Mouse (Mus musculus) gastrocnemius, postnatal 10 days (tissue): ENCODE results near the gene Fam129b. TPM values are rescaled to one million over a fixed set of nuclear protein-coding genes. Genes with fewer than 3 reads are reported as not detected.

Experiments
- DNase-seq: peaks from one replicate; pipeline ENCODE4 v3.0.0; 2021; ENCODE audit warnings: mixed read lengths
- total RNA-seq, 2 experiments: library from RNA; stranded (reverse); gene quantifications; 2 replicates each; pipeline ENCODE4 v1.2.3; 2021

The Fam129b gene
- total RNA-seq, 2 experiments from 2014 or later = 16.5 to 22.5 TPM

DNA sequence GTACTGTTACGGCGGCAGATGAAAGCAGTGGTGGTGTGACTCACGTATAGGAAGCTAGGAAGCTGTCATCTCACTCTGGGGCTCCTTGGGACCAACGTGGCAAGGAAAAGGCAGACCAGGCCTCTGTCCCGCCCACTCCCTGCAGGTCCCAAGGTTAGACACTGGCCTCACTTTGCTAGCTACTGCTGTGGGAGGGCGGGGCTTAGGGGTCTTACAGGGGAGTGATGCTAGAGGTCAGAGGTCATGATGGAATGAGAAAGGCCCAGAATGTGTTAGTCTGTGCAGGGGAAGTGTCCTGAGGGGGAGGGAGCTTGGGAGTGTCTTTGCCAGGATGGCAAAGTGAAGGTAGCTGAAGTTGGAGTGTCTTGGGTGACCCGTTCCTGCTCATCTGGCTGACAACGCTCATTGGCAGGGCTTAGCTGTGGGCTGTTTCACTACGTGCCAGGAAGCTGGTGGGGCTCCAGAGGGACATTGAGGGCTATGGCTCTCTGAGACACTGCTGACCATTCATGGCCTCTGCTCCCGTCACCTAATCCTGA is 48.5 kb downstream of the Fam129b start:
- DNase-seq = no peak

DNA sequence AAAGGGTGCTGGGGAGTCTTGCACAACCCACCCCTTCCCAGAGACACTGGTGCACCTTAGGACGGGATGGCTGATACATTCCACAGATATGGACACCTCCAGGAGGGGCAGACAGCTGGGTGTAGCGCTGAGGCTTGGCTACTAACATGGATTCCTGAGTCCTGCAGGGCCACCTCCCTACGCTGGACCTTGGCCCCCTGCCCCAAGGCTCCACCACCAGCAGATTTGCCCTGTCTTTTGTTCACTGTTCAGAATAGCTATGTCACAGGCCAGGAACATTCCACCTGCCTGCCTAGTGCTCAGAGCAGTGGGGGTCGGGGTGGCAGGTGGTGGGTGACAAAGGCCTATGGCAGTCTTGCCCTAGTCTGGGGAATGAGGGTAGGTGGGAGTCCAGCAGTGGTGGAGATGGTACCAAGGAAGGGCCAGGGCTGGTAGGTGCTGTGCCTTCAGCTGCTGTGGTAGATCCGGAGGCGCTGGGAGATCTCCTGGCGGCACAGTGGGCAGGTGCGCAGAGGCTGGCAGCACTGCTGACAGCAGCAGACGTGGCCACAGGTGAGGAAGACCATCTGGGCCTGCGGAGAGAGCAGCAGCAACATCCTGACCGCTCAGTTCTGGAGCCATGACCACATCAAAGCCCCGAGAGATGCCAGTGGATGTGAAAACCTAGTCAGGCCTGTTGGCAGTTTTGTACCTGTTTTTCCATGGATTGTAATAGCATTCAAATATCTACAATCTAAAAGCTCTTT is 50.6 kb downstream of the Fam129b start:
- no peak for DNase-seq

DNA sequence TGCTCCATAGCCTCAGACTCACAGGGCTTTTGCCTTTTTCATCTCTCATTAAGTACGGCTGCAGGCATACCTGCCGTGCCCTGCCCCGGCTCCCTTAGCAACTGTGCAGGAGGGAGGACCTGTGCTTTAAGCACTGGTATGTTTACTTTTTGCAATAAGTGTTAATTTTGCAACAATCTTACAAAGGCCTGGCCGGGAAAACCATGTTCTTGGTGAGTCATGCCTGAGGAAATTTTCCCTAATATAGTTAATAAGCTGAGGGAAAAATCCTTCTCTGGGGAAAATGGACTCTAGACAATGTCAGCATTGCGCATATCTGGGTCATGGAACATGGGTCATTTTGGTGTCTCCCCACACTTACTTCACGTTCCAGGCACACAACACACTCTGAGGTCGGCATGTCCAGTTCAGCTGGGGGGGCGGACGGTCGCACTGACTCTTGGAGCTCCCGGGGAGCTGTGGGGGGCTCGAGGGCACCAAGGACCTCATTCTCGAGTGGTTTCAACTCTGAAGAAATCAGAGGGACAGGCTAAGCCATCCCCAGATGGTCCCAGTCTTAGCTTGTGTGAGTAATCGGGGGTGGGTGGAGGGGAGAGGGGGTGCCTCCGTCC is 51.8 kb downstream of the Fam129b start:
- no peak for DNase-seq

DNA sequence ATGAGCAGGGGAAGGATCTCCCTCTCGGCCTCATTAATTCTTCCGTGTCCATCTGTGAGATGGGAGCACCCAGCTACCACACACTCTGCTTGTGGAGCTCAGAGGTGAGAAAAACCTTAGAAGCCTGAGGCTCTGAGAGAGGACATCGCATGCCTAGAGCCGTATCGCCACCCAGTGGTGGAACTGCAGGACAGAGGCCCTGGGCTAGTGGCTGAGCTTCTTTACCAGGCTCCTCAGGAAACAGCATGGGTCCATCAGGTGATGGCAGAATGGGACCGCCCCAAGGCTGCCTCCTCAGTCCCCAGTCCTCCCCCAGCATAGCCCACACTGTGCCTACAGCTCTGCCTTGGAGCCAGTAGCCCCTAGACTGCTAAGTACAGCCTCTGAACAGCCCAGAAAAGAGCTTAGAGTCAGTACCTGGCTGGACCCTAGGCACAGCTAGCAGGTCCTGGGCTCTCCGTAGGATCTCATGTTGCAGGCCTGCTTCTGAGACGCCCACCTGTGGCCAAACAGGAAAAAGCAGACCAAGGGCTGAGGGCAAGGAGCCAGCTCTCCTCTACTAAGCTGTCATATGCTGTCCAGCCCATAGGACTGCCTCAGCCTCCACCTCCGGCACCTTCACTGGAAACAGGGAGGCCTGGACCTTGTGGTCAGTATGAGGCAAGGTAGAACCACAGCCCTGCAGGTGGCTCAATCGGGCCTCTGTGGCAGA is 52.5 kb downstream of the Fam129b start:
- DNase-seq = peak; percentile 77

DNA sequence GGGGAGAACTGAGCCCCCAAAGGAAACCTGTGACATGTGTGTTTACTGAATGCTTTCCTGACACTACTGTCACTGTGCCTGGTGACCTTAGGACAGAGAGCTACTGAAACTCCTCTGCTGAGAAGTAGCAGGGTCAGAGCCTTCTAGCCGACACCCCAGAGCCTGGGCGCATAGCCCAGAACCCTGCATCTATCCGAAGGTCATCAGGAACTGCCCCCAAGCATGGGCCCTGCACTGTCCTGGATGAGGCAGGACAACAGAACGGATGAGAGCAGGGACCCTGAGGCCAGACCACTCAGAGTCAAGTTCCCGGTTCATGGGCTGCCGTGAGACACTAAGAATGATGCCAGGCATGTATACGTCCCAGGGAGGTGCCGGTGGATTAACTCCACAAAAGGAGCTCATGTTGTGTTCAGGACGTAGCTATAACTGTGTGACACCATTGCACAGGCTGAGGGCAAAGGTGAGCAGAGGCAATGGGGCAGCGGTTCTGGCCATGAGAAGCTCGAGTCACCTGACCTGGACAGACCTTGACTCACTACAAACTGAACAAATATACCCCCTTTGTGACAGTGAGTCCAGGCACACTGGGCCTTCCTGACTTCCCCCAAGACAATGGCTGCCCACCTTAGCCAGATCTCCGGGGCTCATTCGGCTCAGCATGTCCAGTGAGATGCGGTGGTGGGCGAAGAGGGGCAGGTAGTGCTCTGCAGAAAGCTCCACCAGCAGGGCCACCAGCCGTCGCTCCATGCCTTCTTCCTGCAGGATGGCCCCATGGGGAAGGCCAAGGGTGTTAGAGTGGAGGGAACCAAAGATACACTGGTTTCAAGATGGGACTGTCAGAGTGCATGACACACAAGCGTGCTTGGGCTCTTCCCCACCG is 53.3 kb downstream of the Fam129b start:
- DNase-seq = no peak

DNA sequence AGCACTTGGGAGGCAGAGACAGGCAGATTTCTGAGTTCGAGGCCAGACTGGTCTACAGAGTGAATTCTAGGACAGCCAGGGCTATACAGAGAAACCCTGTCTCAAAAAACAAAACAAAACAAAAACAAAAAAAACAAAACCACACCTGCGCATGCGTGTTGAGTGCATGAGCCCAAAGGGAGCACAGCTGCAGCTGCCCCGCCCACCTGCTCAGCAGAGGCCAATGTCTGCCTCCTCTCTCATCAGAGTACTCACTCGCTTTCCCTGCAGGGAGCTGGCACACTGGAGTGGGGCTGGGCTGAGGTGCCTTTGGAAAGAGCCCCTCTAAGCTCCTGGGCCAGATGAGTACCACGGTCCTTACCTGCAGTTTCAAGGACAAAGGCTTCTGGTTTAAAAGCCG is 55.8 kb downstream of the Fam129b start:
- no peak for DNase-seq

DNA sequence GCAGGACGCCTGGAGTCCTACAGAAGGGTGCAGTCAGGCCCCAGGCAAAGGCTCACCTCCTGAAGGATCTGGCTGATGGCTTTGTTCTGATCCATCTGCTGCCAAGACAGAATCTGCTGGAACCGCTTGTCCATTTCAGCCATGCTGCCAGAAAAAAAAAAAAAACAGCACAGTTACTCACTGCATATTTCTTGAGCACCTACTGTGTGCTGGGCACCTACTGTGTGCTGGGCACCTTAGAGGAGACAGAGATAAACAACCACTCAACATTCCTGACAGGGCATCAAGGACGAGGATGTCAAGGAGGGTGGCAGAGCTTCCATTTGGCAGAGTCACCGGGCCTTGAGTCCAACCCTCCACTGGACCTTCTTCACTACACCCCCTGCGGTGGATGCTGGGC is 62.8 kb downstream of the Fam129b start:
- DNase-seq = no peak

DNA sequence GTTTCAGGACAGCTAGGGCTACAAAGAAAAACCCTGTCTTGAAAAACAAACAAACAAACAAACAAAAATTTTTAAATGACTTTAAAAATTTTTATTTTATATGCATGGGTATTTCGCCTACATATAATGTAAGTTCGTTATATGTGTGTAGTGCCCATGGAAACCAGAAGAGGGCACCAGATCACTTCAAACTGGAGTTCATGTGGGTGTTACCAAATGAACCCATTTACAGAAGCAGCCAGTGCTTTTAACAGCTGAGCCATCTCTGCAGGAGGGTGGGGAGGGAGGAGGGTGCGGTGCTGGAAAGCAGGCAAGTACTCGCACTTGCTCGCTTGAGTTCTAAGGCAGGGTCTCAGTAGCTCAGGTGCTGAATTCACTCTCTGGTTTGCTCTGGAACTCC is 63.5 kb downstream of the Fam129b start:
- no peak for DNase-seq

DNA sequence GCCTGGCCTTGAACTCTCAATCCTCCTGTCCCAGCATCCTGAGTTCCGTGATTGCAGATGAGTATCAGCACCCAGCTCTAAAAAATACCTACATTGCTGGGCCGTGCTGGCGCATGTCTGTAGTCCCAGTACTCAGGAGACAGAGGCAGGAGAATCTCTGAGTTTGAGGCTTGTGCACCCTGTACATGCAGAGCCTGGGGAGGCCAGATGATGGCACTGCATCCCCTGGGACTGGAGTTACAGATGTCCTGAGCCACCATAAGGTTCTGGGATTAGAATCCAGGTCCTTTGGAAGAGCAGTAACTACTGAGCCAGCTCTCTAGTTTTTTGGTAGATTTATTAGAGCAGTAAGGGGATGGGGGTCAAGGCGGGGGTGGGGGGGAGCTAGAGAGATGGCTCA is 64.6 kb downstream of the Fam129b start:
- DNase-seq = no peak

DNA sequence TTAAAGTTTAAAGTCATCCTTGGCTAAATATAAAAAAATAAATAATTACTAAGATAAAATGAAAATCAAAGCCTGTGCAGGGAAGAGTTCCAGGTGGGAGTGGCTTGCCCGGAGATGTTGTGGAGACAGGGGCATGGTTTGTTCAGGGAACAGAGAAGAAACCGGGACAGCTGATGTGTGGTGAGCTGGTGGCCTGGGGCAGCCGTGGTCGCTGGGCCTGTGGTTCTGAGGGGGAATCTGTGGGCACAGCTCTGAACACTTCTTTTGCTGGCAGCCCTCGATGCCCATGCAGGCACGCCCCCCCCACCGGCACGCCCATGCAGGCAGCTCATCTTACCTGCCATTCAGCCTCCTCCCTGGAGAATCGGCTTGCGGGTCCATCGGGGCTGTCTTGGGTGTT is 71.5 kb downstream of the Fam129b start:
- DNase-seq = no peak

DNA sequence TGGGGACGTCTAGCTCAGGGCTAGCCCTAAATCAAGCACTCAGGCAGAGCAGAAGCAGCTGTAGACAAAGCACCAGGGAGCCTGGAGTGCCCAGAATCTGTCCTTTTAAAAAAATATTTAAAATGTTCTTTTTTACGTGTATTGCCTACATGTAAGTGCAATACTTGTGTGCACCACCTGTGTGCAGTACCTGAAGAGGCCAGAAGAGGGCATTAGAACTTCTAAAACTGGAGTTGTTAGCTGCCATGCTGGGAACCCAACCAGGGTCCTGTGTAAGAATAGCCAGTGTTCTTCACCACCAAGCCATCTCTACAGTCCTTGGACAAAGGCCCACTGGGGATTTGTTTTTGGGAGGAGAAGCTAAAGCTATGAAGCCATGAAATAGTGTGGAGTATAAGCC is 78.7 kb downstream of the Fam129b start:
- DNase-seq = no peak

DNA sequence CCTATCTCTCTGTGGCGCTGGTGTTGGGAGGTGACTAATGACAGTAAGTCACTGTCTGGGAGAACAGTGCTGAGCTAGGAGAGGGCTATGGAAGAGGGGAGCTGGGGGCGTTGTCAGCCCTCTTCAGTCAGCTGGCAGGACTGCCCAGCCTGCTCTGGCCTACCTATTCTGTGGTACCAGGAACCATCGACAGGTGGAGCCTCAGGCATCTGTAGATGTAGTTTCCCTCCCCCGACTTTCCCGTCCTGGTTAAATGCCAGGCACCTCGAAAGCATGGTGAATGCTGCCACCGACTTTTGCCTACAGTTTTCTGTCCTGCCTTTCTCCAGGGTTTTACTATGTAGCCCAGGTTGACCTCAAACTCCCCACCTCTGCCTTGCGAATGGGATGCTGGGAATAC is 81.4 kb downstream of the Fam129b start:
- no peak for DNase-seq

DNA sequence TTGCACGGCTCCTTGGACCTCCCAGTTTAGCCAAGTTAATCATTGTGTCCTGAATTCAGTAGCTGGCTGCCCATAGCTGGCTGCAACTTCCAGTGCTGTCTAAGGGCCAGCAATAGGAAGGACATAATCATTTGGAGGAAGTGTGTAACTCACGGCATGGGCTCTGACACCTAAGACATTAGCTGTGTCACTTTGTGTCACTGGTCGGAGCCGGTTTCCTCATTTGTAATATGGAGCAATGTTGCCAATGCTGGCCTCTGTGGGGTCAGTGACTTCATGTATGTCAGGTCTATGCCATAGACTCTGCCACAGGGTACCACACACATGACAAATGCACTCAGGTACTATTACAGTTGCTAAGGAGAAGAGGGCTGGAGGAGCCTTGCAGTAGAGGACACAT is 84.4 kb downstream of the Fam129b start:
- DNase-seq = no peak

DNA sequence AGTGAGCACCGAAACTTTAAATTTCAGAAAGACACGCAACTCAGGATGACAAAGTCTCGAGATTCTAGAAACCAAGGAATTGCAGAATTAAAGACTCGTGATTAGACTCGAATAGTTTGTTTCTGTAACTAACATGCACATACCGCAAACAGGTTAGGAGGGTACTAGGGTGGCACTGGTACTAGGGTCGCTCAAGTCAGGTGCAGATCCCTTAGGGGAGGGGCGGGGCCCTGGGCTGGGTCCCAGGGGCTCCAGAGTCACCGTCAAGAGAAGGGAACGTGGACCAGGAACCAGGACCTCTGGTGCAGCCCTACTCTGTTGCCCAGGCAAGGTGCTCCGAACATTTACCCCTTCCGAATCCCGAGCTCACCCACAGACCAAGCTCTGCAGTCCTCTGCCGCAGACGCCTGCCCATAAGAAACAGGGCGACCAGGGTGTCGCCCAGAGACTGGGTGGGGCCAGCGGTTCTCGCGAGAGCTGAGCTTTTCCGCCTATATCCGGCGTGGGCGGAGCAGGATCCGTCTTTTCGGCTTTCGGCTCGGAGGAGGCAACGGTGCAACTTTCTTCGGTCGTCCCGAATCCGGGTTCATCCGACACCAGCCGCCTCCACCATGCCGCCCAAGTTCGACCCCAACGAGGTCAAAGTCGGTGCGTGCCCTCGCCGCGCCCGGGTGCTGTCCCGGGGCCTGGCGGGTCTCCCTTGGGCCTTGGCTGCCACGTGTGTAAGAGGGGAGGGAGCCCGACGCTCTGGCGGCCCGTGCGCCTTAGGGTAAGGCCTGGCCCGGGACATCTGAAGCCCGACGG is 85.5 kb downstream of the Fam129b start, which contains the start of the genes Rpl12 and Lrsam1:
TSS of gene Rpl12 (plus strand) at position 368 of the 804 bp plus-strand sequence.
TSS of gene Lrsam1 (minus strand) at position 423 of the 804 bp plus-strand sequence.
- peak; percentile 95 for DNase-seq

DNA sequence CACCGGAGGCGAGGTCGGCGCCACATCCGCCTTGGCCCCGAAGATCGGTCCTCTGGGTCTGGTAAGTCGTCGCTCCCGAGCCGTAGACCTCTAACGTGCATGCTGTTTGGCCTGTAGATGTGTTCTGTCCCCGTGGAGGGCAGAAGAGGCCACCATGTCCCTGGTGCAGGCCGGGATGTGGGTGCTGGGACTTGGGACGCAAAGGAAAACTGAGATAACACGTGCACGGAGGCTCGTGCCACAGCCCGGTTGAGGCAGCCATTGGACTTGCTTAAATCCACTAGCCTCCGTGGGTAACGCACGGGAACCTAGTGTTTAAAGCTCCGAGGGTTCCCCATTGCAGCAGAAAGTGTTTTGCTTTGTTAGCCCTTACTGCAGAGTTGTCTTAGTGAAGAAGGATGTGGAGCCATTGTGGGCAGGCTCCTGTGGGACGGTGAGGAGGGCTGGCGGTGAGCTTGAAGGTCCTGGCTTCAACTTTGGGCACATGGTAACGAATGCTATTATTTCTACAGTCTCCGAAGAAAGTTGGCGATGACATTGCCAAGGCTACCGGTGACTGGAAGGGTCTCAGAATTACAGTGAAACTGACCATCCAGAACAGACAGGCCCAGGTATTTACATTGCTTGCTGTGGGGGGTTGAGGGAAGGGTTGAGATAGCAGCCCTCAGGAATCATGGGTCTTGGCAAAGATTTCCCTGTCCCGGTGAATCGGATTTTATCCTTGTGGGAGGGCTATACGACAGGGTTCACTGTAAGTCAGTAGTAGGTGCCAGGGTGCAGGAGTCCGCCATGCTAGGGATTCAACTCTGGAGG is 86.4 kb downstream of the Fam129b start:
- no peak for DNase-seq

DNA sequence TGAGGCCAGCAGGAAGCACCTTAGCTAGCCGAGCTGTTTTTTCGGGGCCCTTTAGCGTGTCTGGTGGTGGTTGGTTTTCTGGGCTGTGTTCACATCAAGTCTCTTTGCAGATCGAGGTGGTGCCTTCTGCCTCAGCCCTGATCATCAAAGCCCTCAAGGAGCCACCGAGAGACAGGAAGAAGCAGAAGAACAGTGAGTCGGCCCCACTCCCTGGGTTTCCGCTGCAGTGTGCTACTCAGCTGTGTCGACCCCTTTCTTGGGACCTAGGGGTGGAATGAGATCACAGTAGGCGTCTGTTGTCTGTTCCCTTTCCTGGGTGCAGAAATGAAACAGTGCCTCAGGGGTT is 86.9 kb downstream of the Fam129b start:
- DNase-seq = no peak

DNA sequence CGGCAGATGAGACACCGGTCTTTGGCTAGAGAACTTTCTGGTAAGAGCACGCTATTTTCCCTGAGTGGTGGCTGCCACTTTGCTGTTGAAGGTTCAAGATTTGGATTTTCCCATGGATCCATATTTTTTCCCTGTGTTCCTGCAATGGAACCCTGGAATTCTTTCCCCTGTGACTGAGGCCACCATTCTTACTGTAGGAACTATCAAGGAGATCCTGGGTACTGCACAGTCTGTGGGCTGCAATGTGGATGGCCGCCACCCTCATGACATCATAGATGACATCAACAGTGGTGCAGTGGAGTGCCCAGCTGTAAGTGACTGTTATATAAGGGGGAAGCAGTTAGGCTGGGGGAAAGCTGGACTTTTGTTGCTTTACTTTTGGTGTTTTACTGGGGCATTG is 87.6 kb downstream of the Fam129b start:
- DNase-seq = no peak

DNA sequence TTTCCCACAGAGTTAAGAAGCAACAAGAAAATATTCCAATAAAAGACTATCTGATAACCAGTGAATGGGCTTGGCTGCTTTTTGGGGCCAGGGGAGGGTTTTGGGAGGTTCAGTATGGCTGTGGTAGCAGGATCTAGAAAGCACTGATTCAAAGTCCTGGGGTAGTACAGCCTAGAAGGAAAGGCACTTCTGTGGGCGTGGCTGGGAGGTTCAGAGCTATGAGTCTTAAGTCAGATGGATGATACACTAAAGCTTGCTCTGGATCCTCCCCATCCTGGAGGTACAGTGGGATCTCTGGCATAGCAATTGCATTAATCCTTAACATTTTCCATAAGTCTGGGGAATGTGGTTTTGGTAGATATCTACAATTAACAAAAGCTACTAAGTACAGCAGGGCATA is 88.1 kb downstream of the Fam129b start:
- DNase-seq = no peak

DNA sequence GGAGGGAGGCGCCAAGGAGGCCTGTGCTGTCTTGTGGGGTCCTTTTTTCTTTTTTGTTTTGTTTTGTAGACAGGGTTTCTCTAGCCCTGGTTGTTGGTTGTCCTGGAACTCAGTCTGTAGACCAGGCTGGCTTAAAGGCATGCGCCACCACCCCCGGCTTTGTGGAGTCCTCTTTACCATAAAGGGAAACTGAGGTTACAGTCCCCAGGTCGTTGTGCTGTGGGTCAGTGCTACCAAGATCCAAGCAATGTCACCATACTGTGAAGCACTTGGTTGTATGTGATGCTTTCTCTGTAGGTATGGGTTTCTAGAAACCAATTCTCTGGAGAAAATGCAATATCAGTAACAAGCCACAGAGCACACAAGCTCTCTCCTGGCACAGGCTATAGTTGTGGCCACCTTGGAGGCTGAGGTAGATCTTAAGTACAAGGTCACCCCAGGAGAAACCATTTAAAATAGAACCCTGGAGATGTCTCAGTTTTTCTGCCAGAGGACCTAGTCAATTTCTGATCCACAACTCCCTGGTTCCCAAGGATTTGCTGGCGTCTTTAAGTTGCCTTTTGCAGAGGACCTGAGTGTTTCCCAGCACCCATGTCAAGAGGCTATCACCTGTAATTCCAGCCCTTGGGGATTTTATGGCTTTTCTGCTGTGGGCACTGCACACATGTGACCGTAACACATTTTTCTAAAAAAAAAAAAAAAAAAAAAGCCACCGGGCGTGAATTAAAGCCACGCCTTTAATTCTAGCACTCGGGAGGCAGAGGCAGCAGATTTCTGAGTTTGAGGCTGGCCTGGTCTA is 88.9 kb downstream of the Fam129b start:
- DNase-seq = no peak
